Mouse (Mus musculus) thymus, adult 2 months (tissue): ENCODE results near the gene Pigf.

Source experiments
- CTCF ChIP-seq: fragments of 200-500 bp; IDR thresholded peaks from 2 replicates; pipeline ENCODE4 v1.5.1; 2012; ENCODE audit warnings: mild to moderate bottlenecking, control low read depth, low read length, moderate library complexity, borderline replicate concordance; ENCODE audit not compliant: control insufficient read depth, poor library complexity, insufficient read depth; ENCODE audit errors: extremely low read depth
- POLR2A ChIP-seq: fragments of 200-500 bp; IDR thresholded peaks from 2 replicates; pipeline ENCODE4 v1.6.1; 2012; ENCODE audit warnings: mild to moderate bottlenecking, low read length, control low read depth, moderate library complexity; ENCODE audit not compliant: control insufficient read depth, poor library complexity, insufficient read depth; ENCODE audit errors: extremely low read depth

- no peak for TF ChIP-seq CTCF
- no peak for TF ChIP-seq POLR2A
Observed at GRCm38 (mm10) chr17:86982497-86982896, 42.7 kb downstream of the Pigf start.
